Mouse (Mus musculus) neural tube, embryonic 15.5 days (tissue): Measurements from ENCODE around the gene Cyp19a1. TPM values are rescaled to one million over a fixed set of nuclear protein-coding genes. Genes with fewer than 3 reads are reported as not detected.

ENCODE experiments used
- ATAC-seq: fragments of 200-750 bp; cut with Nextera tagmentation; 2 replicates; pipeline ENCODE4 v1.8.0; 2017; ENCODE audit warnings: mild to moderate bottlenecking, moderate TSS enrichment, moderate library complexity; ENCODE audit not compliant: low FRiP score
- H3K27ac ChIP-seq: fragments of 300-500 bp; sonication (generic); replicated peaks from 2 replicates; pipeline ENCODE4 v1.5.1; 2015; ENCODE audit warnings: mild to moderate bottlenecking, inconsistent platforms
- H3K27me3 ChIP-seq: fragments of 300-500 bp; sonication (generic); replicated peaks from 2 replicates; pipeline ENCODE4 v1.6.1; 2015; ENCODE audit warnings: inconsistent platforms
- H3K36me3 ChIP-seq: fragments of 300-500 bp; sonication (generic); 2 replicates; pipeline ENCODE4 v1.6.1; 2015; ENCODE audit warnings: inconsistent platforms
- H3K4me1 ChIP-seq: fragments of 300-500 bp; sonication (generic); 2 replicates; pipeline ENCODE4 v1.6.1; 2015; ENCODE audit warnings: inconsistent platforms
- H3K4me2 ChIP-seq: fragments of 300-500 bp; sonication (generic); 2 replicates; pipeline ENCODE4 v1.6.1; 2015; ENCODE audit warnings: inconsistent platforms, mild to moderate bottlenecking, moderate library complexity
- H3K4me3 ChIP-seq: fragments of 300-500 bp; sonication (generic); replicated peaks from 2 replicates; pipeline ENCODE4 v1.5.1; 2015; ENCODE audit warnings: mild to moderate bottlenecking, inconsistent platforms
- H3K9ac ChIP-seq: fragments of 300-500 bp; sonication (generic); replicated peaks from 2 replicates; pipeline ENCODE4 v1.6.1; 2015; ENCODE audit warnings: mild to moderate bottlenecking, inconsistent platforms
- H3K9me3 ChIP-seq: fragments of 300-500 bp; sonication (generic); replicated peaks from 2 replicates; pipeline ENCODE4 v1.6.1; 2016; ENCODE audit warnings: inconsistent platforms
- WGBS: fragments of 180-500 bp; shearing (Covaris S2); methylation state at CpG from one replicate; pipeline ENCODE4 v1.1.7; 2015; ENCODE audit warnings: mixed read lengths; 5-methylcytosine and 5-hydroxymethylcytosine counted together
- polyA plus RNA-seq: library from polyadenylated mRNA; unstranded; fragments of >200 nt; fragmentation: Nextera tagmentation; extraction: Ambion mirVana; gene quantifications from 2 replicates; pipeline ENCODE4 v1.2.1, GENCODE M21; 2015

The Cyp19a1 gene
- polyA plus RNA-seq, 1 experiment from 2014 or later = 0.15 TPM

- H3K9me3 ChIP-seq = no peaks in the 10 kb centered on the region
- H3K4me2 ChIP-seq = no peak overlapping the region
- no peak overlapping the region for H3K4me3 ChIP-seq
- H3K27me3 ChIP-seq = no peaks in the 10 kb centered on the region
- ATAC-seq = no peak
- H3K36me3 ChIP-seq = no peaks in the 10 kb centered on the region
- H3K9ac ChIP-seq = no peak overlapping the region
- no peak overlapping the region for H3K27ac ChIP-seq
- H3K4me1 ChIP-seq = no peaks in the 10 kb centered on the region
- 90% methylated on average over 10 of the region's 10 CpGs for WGBS
Observed at GRCm38 (mm10) chr9:54168425-54168824, 99.5 kb downstream of the Cyp19a1 start.

GRCm38 (mm10) chr9:54163117-54163516 lies 104.8 kb downstream of the Cyp19a1 start:
- Histone ChIP-seq H3K4me3 (no peak overlapping the region), H3K9me3 (no peaks in the 10 kb centered on the region), H3K27ac (no peak overlapping the region), H3K9ac (no peak overlapping the region), H3K36me3 (no peaks in the 10 kb centered on the region), H3K4me2 (no peak overlapping the region), H3K4me1 (no peaks in the 10 kb centered on the region), H3K27me3 (no peaks in the 10 kb centered on the region)
- 76% methylated on average over 5 of the region's 5 CpGs for WGBS
- no peak for ATAC-seq

GRCm38 (mm10) chr9:54153679-54154078 lies 114.2 kb downstream of the Cyp19a1 start:
- Histone ChIP-seq H3K27ac (no peak overlapping the region), H3K9ac (no peak overlapping the region), H3K4me3 (no peak overlapping the region), H3K4me2 (no peak overlapping the region), H3K36me3 (no peaks in the 10 kb centered on the region), H3K9me3 (no peaks in the 10 kb centered on the region), H3K27me3 (no peaks in the 10 kb centered on the region), H3K4me1 (no peaks in the 10 kb centered on the region)
- WGBS = 76% methylated on average over 5 of the region's 5 CpGs
- no peak for ATAC-seq

GRCm38 (mm10) chr9:54139191-54139590 lies 128.7 kb downstream of the Cyp19a1 start:
- Histone ChIP-seq H3K4me1 (no peaks in the 10 kb centered on the region), H3K9ac (no peak overlapping the region), H3K27ac (no peak overlapping the region), H3K4me3 (no peak overlapping the region), H3K27me3 (no peaks in the 10 kb centered on the region), H3K4me2 (no peak overlapping the region), H3K36me3 (no peaks in the 10 kb centered on the region), H3K9me3 (no peaks in the 10 kb centered on the region)
- WGBS = 100% methylated on average over 1 of the region's 1 CpGs
- ATAC-seq = no peak

Other genes starting within 250 kb of the Cyp19a1 start
- gene Tnfaip8l3, start 199.7 kb downstream of the Cyp19a1 start, polyA plus RNA-seq = 1.6 and 1.7 TPM in 2 replicates
- gene Gldn, start 18.4 kb upstream of the Cyp19a1 start, polyA plus RNA-seq = 0.19 and 0.37 TPM in 2 replicates
- 55.3 and 60.5 TPM in 2 replicates for gene Dmxl2, start 233.5 kb upstream of the Cyp19a1 start, polyA plus RNA-seq